Mouse (Mus musculus): ENCODE results near the gene Ap1s3. TPM values are rescaled to one million over a fixed set of nuclear protein-coding genes. Genes with fewer than 3 reads are reported as not detected.

The Ap1s3 gene
- polyA plus RNA-seq, 1 experiment = 1.2 TPM

DNA sequence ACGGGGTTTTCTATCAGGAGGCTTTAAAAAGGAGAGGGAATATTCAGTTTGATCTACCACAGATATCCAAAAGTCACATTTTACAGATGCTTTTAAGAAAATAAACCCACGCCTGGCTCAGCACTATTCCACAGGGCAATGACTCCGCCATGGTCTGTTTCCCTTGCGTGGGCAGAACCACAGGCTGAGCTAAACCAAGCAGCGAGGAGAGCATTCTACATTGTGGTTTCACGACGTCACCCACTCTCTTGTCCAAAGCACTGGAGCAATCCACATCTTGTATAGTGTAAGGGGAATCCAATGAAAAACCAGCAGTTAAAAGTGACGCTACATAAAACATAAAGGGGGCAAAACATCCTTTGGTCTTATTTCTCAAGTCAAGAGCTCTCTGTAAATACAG, 31.7 kb upstream of the Ap1s3 start:
- TF ChIP-seq POLR2A (IDR thresholded peaks at IDR 0.05; ENCODE audit: borderline replicate concordance, low read depth, low read length) (no peak), CTCF (IDR thresholded peaks at IDR 0.05; ENCODE audit: low read depth, low read length) (no peak)
- Histone ChIP-seq H3K4me1 (ENCODE audit: control insufficient read depth, insufficient read depth, low read length) (no peaks in the 10 kb centered on the region), H3K27ac (ENCODE audit: insufficient read depth, low read depth, low read length) (no peak overlapping the region), H3K4me3 (ENCODE audit: insufficient read depth, low read length) (no peak overlapping the region)

DNA sequence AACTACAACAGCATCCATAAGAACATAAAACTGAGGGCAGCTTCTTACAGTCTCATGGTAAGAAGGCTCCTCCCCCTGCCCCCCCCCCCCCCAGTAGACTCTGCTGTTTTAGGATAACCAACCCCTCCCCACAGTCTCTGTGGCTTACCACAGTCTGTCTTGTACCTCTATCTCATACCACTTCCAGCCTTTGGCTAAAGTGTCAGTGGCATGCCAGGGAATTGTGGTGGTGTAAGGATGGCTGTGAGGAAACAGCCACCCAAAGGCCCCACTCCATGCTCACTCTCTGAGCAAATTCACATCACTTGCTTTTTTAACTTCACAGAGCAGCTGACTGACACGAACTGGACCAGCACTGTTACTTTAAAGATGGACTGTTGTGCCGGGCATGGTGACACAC, 26.7 kb upstream of the Ap1s3 start:
- Histone ChIP-seq H3K4me1 (ENCODE audit: control insufficient read depth, insufficient read depth, low read length) (no peaks in the 10 kb centered on the region), H3K4me3 (ENCODE audit: insufficient read depth, low read length) (no peak overlapping the region), H3K27ac (ENCODE audit: insufficient read depth, low read depth, low read length) (no peak overlapping the region)
- no peak for TF ChIP-seq POLR2A (IDR thresholded peaks at IDR 0.05; ENCODE audit: borderline replicate concordance, low read depth, low read length)
- TF ChIP-seq CTCF (IDR thresholded peaks at IDR 0.05; ENCODE audit: low read depth, low read length) = no peak

DNA sequence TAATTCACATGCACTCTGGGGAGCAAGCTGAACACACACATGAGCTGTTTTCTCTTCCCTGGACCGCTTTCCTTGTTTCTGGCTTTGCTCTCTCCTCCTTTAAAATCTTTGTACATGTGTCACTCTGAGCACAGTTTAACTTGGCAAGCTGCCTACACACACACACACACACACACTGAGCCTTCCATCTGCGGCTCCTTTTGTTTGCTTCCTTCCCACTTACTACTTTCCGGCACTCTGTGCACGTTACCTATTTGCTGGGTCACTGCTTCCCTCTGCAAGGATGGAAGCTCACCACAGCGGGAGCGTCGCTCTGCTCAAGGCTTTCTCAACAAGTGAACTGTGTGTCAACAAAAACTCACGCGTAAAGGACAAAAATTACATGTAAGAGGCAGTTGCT, 25.6 kb upstream of the Ap1s3 start:
- Histone ChIP-seq H3K27ac (ENCODE audit: insufficient read depth, low read depth, low read length) (no peak overlapping the region), H3K4me3 (ENCODE audit: insufficient read depth, low read length) (no peak overlapping the region), H3K4me1 (ENCODE audit: control insufficient read depth, insufficient read depth, low read length) (no peaks in the 10 kb centered on the region)
- TF ChIP-seq CTCF (IDR thresholded peaks at IDR 0.05; ENCODE audit: low read depth, low read length) (no peak), POLR2A (IDR thresholded peaks at IDR 0.05; ENCODE audit: borderline replicate concordance, low read depth, low read length) (no peak)

DNA sequence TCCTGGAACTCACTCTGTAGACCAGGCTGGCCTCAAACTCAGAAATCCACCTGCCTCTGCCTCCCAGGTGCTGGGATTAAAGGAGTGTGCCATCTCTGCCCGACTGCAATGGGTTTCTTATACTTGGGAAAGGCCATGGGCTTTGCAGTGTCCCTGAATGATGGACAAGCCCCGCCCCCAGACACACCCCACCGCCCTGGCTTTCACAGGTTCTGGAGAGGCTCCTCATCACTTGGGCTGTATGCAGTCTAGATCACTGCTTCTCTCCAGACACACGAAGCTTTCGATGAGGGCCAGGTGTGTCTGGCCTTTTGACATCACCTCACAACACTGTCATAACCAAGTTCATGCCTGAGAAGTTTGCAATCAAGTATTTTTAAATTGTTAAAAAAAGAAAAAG, 25.2 kb upstream of the Ap1s3 start:
- Histone ChIP-seq H3K4me1 (ENCODE audit: control insufficient read depth, insufficient read depth, low read length) (no peaks in the 10 kb centered on the region), H3K4me3 (ENCODE audit: insufficient read depth, low read length) (no peak overlapping the region), H3K27ac (ENCODE audit: insufficient read depth, low read depth, low read length) (no peak overlapping the region)
- TF ChIP-seq CTCF (IDR thresholded peaks at IDR 0.05; ENCODE audit: low read depth, low read length) = no peak
- no peak for TF ChIP-seq POLR2A (IDR thresholded peaks at IDR 0.05; ENCODE audit: borderline replicate concordance, low read depth, low read length)

DNA sequence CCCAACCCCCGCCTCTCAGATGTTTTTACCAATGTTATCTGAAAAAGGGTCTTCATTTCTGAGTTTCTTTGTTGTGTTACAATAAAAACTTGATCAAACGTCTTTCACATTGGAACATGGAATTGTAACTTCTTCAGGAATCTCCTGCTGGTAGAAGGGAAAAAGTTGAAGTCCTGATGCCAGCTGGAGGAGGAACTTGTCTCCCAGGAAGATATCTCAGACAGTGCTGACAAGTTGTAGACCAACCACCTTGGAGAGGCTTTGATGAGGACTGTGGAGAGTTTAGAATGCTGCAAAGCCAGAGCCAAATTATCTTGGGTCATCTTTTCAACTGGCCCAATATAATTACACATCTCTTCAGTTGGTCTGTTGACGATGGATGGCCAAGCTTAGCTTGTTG, 20.7 kb upstream of the Ap1s3 start:
- no peak overlapping the region for H3K27ac ChIP-seq (ENCODE audit: insufficient read depth, low read depth, low read length)
- H3K4me3 ChIP-seq (ENCODE audit: insufficient read depth, low read length) = no peak overlapping the region
- TF ChIP-seq CTCF (IDR thresholded peaks at IDR 0.05; ENCODE audit: low read depth, low read length) = no peak
- no peak for TF ChIP-seq POLR2A (IDR thresholded peaks at IDR 0.05; ENCODE audit: borderline replicate concordance, low read depth, low read length)
- no peaks in the 10 kb centered on the region for H3K4me1 ChIP-seq (ENCODE audit: control insufficient read depth, insufficient read depth, low read length)

DNA sequence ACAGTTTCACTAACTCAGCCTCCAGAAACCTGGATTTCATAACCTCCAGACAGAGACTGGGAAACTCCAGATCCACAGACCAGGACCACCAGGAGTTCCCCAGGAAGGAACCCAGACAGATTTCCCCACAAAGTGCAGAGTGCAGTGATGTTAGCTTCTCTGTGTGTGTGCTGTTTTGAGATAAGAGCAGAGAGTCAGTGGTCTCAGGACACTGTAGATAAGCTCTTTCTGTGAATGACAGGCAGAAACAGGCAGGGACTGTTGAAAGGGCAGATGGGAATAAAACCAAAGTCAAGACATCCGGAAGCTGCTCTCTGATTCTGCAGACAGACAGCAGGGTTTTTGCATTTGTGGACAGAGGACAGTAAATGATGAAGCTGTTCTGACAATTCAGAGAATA, 15.5 kb upstream of the Ap1s3 start:
- TF ChIP-seq POLR2A (IDR thresholded peaks at IDR 0.05; ENCODE audit: borderline replicate concordance, low read depth, low read length) (no peak), CTCF (IDR thresholded peaks at IDR 0.05; ENCODE audit: low read depth, low read length) (no peak)
- H3K4me1 ChIP-seq (ENCODE audit: control insufficient read depth, insufficient read depth, low read length) = peaks cover 12% of the 10 kb centered on the region
- H3K27ac ChIP-seq (ENCODE audit: insufficient read depth, low read depth, low read length) = no peak overlapping the region
- H3K4me3 ChIP-seq (ENCODE audit: insufficient read depth, low read length) = no peak overlapping the region

DNA sequence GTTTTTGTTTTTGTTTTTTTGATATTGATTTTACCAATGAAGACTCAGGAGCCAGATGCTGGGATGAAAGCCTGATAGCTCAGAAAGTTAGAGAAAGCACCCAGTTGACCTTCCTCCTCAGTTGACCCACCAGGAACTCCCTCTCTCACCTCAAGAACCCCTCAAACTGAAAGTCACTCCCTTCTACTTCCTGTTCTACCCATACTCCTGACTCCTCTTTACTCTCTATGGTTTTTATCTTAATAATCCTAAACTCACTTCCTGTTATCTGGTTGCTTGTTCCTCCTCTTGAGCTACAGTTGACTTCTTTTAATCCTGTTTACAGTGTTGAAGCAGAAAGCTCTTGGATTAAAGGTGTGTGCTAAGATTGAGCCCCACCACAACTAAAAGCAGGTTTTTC, 12.3 kb upstream of the Ap1s3 start:
- no peak for TF ChIP-seq CTCF (IDR thresholded peaks at IDR 0.05; ENCODE audit: low read depth, low read length)
- TF ChIP-seq POLR2A (IDR thresholded peaks at IDR 0.05; ENCODE audit: borderline replicate concordance, low read depth, low read length) = no peak
- Histone ChIP-seq H3K4me1 (ENCODE audit: control insufficient read depth, insufficient read depth, low read length) (peaks cover 12% of the 10 kb centered on the region), H3K4me3 (ENCODE audit: insufficient read depth, low read length) (no peak overlapping the region), H3K27ac (ENCODE audit: insufficient read depth, low read depth, low read length) (no peak overlapping the region)

DNA sequence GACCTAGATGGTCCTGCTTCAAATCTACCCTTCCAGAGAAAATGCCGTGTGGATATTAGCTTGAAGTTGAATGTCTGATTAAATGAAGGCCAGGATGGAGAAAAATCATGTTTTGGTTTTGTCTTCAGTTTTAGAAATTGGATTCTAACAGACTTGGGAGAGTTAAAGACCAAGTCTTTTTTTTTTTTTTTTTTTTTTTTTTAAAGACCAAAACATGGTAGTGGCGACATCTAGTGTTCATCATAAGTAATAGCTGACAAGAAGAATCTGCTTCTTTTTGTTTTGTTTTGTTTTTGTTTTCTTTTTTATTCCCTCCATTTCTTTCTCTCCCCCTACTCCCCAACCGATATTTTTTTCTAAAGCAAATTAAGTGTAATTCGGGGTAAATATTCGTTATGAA, 11.2 kb upstream of the Ap1s3 start:
- H3K4me3 ChIP-seq (ENCODE audit: insufficient read depth, low read length) = no peak overlapping the region
- peaks cover 12% of the 10 kb centered on the region for H3K4me1 ChIP-seq (ENCODE audit: control insufficient read depth, insufficient read depth, low read length)
- TF ChIP-seq POLR2A (IDR thresholded peaks at IDR 0.05; ENCODE audit: borderline replicate concordance, low read depth, low read length) (no peak), CTCF (IDR thresholded peaks at IDR 0.05; ENCODE audit: low read depth, low read length) (no peak)
- H3K27ac ChIP-seq (ENCODE audit: insufficient read depth, low read depth, low read length) = no peak overlapping the region

DNA sequence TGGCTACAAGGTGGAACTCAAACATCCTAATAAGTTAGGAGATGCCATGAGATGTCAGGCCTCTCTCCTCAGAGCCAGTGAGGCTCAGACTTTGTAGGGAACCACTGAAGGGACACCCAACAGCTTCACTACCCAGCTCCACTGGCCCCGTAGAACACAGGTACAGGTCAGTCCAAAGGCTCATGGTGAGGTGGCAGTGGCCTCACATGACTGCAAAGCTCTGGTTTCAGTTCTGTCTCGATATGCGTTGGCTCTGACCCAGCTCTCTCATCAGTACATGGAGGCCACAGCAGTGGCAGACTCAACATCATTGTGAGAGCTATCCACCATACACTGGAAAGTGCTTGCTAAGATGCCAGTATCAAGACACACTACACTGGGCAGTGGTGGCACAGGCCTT, 9.0 kb upstream of the Ap1s3 start:
- Histone ChIP-seq H3K4me1 (ENCODE audit: control insufficient read depth, insufficient read depth, low read length) (peaks cover 12% of the 10 kb centered on the region), H3K27ac (ENCODE audit: insufficient read depth, low read depth, low read length) (no peak overlapping the region), H3K4me3 (ENCODE audit: insufficient read depth, low read length) (no peak overlapping the region)
- no peak for TF ChIP-seq CTCF (IDR thresholded peaks at IDR 0.05; ENCODE audit: low read depth, low read length)
- no peak for TF ChIP-seq POLR2A (IDR thresholded peaks at IDR 0.05; ENCODE audit: borderline replicate concordance, low read depth, low read length)

DNA sequence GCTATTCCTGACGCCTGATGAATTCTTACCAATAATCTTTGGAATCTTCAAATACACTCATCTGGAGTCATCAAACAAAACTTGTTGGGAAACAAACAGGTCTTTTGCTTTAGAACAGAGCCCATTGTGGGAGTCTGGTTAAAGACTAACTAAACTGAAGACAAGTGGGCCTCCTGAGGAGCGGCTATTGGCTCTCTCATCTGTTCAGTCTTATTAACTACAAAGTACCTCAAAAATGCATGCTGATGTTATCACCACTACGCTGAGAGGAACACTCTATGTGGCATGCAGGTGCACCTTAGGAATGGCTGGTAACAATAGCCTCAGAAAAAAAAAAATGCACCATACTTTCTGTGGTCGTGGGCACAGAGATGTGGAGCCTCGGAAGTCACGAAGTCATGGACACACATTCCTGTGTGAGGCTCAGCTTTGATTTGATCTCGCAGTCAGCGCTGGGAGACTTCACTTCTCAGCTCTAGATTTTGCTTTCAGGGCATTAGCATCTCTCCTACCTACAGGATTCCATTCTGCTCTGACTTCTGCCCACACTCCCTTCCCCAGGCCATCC, 6.4 kb upstream of the Ap1s3 start:
- Histone ChIP-seq H3K27ac (ENCODE audit: insufficient read depth, low read depth, low read length) (no peak overlapping the region), H3K4me1 (ENCODE audit: control insufficient read depth, insufficient read depth, low read length) (peaks cover under 1% of the 10 kb centered on the region; the same call in 1 of the 2 replicates), H3K4me3 (ENCODE audit: insufficient read depth, low read length) (no peak overlapping the region)
- TF ChIP-seq CTCF (IDR thresholded peaks at IDR 0.05; ENCODE audit: low read depth, low read length) (no peak), POLR2A (IDR thresholded peaks at IDR 0.05; ENCODE audit: borderline replicate concordance, low read depth, low read length) (no peak)

DNA sequence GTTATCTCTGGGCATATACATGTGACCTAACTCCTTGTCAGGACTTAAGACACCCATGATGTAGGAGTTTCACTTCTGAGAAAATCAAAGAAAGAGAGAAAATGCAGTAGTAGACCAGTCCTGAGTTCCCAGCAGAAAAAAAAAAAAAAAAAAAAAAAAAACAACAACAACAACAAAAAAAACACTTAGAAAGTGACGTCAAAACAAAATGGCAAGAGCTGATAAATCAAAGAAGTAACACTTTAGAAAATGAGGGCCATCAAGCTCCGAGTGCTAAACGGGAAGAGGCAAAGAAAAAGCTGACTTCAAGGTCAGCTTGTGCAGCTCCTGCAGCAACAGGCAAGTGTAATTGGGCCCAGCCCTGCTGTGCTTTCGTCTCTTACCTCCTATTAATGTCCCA, 3.9 kb upstream of the Ap1s3 start:
- no peak overlapping the region for H3K4me3 ChIP-seq (ENCODE audit: insufficient read depth, low read length)
- no peak overlapping the region for H3K27ac ChIP-seq (ENCODE audit: insufficient read depth, low read depth, low read length)
- H3K4me1 ChIP-seq (ENCODE audit: control insufficient read depth, insufficient read depth, low read length) = peaks cover 3% of the 10 kb centered on the region
- TF ChIP-seq POLR2A (IDR thresholded peaks at IDR 0.05; ENCODE audit: borderline replicate concordance, low read depth, low read length) (no peak), CTCF (IDR thresholded peaks at IDR 0.05; ENCODE audit: low read depth, low read length) (no peak)

Measured in bone marrow macrophage, adult 2 months (primary cell).